Mouse (Mus musculus): ENCODE data around the gene Rsad1.

Rsad1 gene

DNA sequence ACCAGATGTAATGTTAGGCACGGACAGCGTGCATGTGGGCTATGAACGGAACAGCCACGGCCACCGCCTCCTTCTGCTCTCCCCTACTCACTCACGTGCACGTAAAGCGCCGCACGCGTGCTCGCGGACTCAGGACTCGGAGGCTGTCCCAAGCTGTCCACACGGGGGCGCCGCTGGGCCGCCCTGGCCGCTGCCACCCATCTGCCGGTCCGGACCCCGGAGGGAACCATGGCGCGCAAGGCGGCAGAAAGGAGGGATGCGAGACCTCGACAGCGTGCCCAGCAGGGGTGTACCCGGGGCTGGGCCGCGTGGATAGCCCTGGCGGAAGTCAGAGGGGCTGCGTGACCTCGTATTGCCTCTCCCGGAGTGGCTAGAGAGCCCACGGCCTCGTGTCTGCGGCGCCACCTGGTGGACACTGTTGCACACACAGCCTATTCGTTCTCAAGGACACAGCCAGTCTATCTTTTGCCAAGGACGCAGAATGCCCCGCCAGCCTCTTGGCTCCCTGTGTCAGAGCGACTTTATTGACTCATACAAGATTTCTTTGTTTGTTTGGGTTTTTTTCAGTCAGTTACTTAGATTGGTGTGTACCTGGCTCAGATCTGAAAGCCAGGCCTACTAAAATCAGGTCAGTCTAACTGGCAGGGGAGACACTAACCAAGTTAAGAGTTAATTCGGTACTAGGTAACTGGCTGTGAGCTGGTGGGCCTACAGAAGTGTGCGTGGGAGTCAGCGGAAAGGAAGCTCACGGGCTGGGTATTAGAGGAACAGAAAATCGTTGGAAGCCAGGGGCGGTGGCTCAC lies at the start of gene Rsad1:
Rsad1 (minus strand) TSS at position 368 of the 803 bp plus-strand sequence.
- in situ Hi-C loops (cut with MboI, MseI): no loop called here

DNA sequence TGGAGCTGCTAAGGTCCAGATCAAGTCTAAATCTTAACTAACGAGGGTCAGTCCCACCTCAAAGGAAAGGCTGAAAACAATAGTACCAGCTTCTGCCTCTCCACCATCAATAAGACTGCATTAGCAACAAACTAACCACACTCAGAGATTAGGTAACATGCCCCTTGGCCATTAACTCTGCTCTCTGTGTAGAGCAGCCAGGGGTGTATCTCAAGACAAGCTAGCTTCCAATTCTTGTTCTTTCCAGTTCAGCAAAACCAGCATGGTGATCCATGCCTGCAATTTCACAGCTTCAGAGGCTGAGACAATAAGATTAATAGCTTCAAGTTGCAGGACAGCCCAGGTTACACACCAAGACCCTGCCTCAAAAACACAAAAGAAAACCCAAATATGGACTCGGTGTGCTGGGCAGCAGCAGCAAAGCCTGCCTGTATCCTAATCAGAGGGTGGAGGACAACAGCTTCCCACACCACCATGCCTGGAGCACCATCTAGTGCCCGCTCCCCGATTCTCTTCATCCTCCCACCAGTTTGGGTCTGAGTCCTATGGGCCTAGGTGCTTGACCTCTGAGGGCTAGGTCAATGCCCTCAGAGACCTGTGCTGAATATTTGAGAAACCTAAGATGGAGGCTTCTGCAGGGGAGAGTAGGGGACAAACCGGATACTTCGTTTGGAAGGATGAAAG lies 49.5 kb upstream of the Rsad1 start:
- in situ Hi-C loops (cut with MboI, MseI): no loop called here

DNA sequence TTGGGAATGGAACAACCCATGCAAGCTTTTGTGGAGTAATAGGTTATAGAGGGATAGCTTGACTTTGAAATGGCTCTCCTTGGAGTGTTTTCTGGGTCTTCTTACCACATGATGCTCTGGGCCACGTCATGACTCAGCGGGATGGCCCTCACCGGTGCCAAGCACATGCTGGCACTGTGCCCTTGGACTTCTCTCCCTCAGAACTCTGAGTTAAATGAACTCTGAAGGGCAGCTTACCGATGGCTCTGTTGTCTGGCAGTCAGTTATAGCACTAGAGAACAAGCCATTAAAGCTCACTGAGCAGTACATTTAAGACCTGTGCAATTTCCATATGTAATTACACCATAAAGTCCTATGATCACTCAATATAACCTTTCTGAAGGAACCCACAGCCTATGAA lies 48.3 kb upstream of the Rsad1 start:
- in situ Hi-C loops (cut with MboI, MseI): no loop called here

DNA sequence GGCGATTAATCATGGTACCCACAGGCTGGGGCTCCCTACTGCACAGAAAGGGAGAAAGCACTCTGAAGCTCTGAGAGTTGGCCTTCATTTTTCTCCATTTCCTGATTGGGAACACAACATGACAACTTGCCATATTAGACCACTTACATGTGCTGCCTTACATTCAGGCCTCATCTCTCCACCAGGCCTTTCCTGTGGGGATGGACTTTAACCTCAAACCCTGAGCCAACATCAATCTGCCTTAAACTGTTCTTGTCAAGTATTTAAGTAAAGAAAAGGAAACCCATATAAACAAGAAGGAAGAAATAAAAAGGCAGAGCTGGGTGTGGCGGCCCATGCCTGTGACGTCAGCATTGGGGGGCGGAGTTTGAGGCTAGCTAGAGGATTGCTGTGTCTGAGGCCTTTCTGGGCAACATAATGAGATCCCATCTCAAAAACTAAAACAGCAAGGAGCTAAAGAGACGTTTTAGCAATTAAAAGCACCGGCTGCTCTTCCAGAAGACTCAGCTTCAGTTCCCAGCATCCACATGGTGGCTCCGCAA lies 47.3 kb upstream of the Rsad1 start:
- in situ Hi-C loops (cut with MboI, MseI): no loop called here

DNA sequence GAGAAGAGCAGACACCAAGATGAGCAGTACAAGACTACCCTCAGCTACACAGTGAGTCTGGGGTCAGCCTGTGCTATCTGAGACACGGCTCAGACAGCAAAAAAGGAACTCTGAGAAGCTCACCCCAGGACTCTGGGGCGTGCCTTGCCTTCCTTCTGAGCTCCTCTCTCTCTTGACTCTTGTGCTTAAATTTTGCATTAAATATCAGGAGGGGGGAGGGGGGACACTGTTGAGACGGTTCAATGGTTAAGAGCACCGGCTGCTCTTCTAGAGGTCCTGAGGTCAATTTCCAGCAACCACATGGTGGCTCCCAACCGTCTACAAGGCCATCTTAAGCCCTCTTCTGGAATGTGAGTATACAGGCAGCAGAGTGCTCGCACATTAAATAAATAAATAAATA lies 38.5 kb upstream of the Rsad1 start:
- in situ Hi-C loops (cut with MboI, MseI): no loop called here

DNA sequence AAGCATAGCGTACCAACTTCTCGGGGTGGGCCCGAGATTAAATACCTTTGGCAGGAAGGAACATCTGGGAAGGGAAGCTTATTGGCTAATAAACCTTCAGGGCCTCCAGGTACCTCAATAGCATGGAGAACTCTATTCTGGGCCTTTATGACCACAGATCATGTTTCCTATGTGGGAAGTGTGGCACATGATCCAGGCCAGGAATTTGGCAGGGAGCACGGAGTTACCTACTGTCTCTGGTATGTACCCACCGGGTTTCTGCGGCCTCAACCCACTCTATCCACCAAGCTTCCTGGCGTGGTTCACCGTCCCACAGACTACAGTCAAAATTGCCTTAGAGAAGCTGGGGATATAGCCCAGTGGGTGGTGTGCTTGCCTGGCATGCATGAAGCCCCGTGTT lies 36.0 kb upstream of the Rsad1 start:
- in situ Hi-C loops (cut with MboI, MseI): no loop called here

DNA sequence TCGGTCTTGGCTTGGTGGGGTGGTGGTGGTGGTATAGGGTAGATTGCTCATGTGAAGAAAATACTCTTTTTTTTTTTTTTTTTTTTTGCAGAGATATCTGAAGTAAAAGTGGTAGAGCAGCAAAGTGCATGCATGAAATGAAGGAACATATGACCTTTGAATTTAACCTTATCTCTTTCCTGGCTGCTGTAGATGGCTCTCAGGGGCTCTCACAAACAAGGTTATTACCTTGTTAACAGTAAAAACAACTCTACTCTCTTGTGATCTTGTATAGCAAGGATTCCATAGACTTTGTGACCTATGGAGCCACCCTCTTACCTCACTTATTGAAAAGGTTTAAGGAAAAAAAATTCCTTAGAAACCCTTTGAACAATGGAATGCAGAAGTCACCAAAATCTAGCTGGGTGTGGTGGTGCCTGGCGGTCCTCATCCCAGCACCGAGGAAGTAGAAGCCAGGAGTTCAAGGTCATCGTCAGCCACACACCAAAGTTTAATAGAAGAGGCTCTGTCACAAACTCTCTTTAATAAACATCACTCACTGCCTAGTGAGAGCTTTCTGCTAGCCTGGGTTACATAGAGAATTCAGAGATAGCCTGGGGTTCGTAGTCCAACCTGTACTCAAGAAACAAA lies 31.2 kb upstream of the Rsad1 start:
- in situ Hi-C loops (cut with MboI, MseI): no loop called here

DNA sequence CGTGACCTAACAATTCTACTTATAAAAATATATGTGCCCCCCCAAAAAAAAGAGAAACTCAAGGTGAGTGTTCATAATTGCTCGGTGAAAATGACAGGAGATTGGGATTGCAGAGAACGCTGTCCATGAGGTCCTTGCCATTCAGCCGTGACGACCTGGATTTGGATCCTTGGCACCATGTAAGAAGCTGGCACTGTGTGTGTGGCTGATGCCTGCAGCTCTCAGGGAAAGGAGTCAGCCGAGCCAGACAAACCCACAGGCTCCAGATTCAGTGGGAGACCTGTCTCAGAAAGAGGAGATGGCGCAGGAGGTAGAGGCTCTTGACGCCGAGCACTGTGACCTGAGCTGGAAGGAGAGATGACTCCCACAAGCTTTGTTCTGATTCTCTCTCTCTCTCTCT lies 27.3 kb upstream of the Rsad1 start:
- in situ Hi-C loops (cut with MboI, MseI): no loop called here

DNA sequence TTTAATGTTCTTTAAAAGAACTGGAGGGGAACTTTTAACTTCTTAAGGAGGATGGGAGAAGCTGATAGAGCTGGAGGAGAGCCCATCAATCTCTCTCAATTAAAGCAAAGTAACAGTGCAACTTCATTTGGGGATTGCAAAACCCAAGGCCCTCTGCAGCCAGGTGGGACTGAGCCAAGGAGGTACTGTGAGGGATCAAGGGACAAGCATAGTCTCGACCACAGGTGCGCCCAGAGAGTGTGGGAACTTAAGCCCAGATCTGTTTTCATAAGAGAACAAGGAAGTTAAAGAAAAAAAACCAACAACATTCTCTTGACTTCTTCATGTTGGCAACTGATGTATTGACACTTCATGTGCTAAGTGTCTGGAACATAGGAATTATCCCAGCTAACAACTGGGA lies 26.0 kb upstream of the Rsad1 start:
- in situ Hi-C loops (cut with MboI, MseI): no loop called here

DNA sequence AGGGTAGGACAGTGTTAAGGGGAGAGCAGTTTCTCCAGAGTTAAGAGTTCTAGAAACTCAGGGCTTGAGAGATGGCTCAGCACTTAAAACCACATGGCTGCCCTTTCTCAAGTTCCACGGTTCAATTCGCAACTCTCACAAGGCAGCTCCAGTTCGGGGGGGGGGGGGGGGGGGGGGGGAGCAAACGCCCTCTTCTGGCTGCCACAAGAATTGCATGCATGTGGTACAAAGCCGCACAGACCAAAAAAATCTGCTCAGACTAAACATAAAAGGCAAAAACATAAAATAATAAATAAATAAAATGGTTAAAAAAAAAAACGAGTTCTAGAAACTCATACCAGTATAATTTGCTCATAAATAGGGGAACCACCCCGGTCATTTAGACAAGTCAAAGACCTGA lies 25.5 kb upstream of the Rsad1 start:
- in situ Hi-C loops (cut with MboI, MseI): no loop called here

DNA sequence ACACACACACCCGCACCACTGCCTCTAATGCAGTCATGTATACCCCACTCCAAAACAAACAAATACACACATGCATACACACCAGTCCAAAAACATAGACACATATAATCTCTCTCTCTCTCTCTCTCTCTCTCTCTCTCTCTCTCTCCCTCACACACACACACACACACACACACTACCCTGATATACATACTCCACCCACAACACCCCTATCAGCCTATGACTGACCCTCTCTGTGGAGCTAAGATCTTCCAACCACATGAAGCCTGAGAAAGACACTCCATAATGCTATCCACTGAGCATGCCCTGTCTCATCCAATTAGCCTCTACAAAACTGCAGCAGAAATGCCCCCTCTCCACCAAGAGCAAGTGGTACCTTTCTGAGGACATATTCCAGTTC lies 22.8 kb upstream of the Rsad1 start:
- in situ Hi-C loops (cut with MboI, MseI): no loop called here

DNA sequence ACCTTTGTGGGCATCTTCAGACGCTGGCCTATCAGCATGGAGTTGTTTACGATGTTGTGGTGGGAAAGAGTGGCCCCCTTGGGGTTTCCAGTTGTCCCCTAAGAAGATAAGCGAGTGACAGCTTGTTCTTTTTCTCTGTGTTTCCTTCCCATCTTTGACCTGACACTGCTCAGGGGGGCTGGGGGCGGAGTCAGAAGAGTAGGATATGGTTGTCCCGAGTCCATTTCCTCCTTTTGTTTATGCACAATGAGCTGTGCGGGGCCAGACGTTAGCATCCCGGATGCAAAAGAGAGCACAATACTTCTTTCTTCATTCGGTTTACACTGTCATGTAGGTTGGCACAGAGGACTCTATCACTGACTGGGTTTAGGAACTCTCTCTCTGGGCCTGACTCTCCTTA lies 21.6 kb upstream of the Rsad1 start:
- in situ Hi-C loops (cut with MboI, MseI): no loop called here

DNA sequence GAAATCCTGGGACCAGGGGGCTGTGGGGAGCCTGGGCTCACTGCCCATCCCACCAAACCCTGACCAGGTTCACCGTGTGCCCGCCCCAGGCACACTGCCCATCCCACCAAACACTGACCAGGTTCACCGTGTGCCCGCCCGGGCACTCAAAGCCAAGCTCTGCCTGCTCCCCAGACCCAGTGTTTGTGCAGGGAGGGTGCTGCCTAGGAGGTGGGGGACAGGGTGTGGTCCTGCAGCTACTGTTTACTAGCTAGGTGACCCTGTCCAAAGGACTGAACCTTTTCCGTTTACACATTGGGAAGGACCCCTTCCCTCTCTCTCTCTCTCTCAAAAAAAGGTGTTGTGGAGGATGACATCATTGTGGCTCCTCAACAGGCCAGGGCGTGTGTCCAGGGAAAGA lies 18.3 kb upstream of the Rsad1 start:
- in situ Hi-C loops (cut with MboI, MseI): no loop called here

DNA sequence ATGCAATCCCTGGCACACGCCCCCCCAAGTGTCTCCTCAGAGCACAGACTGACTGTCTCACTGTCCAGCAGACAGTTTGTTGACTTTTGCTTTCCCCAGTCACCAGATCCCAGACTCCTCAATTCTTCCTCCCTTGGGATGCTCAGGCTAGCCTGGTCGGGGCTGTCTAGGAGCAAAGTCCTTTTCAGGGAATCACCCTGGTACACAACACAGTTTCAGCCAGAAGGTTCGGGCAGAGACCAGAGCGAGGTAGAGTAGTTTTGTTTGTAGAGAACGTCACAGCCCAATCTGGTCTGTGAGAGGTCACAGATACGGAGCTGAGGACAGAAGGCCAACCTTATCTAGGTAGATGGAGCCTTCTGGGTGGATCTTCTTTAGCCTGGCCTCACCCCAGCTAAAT lies 17.5 kb upstream of the Rsad1 start:
- in situ Hi-C loops (cut with MboI, MseI): no loop called here

DNA sequence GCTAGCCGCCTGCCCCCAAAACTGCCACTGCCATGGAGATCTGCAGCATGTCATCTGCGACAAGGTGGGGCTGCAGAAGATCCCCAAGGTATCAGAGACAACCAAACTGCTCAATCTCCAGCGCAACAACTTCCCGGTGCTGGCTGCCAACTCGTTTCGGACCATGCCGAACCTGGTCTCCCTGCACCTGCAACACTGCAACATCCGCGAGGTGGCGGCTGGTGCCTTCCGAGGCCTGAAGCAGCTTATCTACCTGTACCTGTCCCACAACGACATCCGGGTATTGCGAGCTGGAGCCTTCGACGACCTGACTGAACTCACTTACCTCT lies 16.1 kb upstream of the Rsad1 start:
- in situ Hi-C loops (cut with MboI, MseI): no loop called here

DNA sequence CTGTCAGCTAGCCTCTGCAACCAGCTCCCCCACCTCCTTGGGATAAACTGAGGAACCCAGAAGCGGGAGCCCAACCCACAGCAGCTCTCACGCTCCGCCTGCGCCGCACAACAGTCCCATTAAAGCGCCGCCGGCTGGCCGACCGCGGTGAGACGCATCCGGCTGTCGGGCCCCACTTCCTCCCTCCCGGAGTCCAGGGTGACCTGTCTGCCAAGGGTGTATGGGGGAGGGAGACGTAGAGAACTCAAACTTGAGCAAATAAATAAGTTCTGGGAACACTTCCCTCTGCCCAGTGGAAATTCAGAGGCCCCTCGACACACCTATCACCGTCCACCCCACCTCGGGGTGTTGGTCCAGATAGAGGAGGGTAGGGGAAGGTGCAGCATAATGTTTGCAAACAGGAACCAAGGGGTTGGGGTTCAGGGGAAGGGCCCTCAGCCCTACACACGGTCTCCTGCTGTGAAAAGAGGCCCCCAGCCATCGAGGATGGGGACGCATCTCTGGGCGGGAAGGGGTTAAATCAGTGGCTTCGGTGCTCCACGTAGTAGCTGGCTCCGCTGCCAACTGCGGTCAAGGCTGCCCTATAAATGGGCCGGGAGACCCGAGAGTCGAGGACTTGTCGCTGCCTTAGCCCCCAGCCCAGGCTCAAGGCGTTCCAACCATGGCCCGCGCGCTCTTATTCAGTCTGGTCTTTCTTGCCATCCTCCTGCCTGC lies 15.5 kb upstream of the Rsad1 start, which contains the start of gene Chad:
Chad (plus strand) TSS at position 611 of the 714 bp plus-strand sequence.
- in situ Hi-C loops (cut with MboI, MseI): no loop called here

DNA sequence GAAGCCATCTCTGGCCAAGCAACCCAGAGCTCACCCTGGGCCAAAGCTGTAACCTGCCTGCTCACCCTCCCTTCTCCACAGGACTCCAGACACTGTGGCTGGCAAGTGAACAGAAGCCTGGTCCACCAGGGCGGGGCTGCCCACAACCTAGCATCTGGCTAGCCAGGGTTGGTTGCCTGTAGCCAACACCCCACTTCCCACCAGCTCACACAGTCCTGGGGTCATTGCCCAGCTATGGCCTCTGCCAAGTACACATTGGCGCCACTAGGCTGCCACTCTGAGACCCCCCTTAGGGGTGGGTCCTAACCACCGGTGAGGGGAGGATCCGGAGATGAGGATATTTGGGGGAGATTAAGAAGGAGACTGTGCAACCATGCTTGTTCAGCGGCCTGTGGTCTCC lies 14.8 kb upstream of the Rsad1 start:
- in situ Hi-C loops (cut with MboI, MseI): no loop called here

DNA sequence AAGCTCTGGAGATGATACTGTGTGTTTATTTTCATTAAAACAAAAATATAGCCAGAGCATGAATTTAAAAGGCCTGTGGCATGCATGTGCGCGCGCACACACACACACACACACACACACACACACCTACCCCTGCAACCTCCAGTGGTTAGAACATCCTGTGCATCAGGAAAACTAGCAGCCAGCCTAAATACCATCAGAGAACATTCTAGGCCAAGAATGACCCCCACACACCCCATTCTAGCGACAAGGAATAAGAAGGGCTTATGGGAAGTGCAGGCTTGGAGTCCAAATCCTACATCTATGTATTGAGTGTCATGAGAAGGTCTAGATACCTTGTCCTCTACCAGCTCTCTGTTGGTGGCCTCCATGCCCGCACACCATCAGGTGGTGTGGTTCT lies 14.3 kb upstream of the Rsad1 start:
- in situ Hi-C loops (cut with MboI, MseI): no loop called here

DNA sequence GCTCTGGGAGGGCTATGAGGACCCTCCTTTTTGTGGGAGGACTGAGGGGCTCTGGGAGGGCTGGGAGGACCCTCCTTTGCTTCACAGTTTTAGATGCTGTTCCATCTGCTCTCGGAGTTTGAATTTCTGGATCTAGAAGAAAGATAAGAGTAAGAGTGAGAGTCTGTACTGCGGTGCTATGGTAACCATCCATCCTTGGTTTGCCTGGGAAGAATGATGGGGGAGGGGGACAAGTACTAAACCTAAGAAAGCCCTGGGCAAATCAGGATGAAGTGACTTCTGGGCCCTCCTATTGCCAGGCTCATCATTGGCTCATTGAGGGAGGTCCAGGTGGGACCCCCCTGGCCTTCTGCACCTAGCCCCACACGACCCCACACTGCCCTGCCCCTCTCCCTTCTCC lies 9.2 kb upstream of the Rsad1 start:
- in situ Hi-C loops (cut with MboI, MseI): no loop called here

DNA sequence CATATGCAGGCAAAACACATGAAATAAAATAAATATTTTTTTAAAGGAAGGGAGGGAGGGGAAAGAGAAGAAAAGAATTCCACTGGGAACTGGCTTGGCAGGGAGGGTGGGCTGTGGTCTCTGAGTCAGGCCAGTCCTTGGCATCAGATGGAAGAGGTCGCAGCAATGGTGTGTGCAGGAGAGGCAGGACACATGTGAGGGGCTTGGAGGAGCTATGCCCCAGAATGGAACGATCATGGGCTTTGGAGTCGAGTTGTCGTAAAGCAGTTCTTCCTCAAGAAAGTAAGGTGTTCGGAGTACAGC lies 1.3 kb upstream of the Rsad1 start:
- in situ Hi-C loops (cut with MboI, MseI): no loop called here

DNA sequence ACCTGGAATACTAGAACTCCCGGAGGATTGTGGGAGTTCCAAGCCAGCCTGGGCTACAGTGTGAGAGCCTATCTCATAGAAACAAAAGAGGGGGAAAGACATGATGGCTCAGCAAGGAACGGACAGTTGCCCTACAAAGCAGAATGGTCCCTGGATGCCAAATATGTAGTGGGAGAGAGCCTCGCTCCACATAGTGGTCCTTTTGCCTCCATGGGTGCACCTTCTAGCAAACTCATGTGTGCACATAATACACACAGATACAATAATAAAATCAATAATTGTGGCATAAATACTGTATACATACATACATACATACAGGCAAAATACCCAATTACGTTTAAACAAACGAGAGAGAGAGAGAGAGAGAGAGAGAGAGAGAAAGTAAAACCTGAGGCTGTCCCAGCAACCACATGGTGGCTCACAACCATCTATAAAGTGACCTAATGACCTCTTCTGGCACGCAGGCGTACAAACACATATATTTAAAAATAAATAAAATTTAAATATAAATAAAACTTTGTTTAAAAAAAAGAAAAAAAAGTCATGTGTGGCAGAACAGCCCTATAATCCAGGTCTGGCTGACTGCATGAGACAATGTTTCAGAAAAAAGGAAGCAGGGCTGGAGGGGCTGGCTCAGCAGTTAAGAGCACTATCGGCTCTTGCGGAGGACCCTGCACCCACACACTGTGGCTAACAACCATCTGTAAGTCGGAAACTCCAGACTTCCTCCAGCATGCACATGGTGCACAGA lies 811 bp upstream of the Rsad1 start:
- in situ Hi-C loops (cut with MboI, MseI): no loop called here
